Mouse (Mus musculus) limb, embryonic 12.5 days (tissue): ENCODE measurements around the gene Chmp6. TPM values are rescaled to one million over a fixed set of nuclear protein-coding genes. Genes with fewer than 3 reads are reported as not detected.
A peak's percentile ranks its signal among the peaks of the same experiment; 100 is the strongest.

Experiments used
- ATAC-seq: fragments of 200-750 bp; cut with Nextera tagmentation; 2 replicates; pipeline ENCODE4 v1.8.0; 2017; ENCODE audit warnings: low read depth, moderate TSS enrichment; ENCODE audit not compliant: insufficient number of reproducible peaks, insufficient read depth, low FRiP score, low TSS enrichment
- H3K27ac ChIP-seq: fragments of 300-500 bp; sonication (generic); 2 replicates; pipeline ENCODE4 v1.5.1; 2016; ENCODE audit warnings: mild to moderate bottlenecking, moderate library complexity
- H3K27me3 ChIP-seq: fragments of 300-500 bp; sonication (generic); 2 replicates; pipeline ENCODE4 v1.6.1; 2016; ENCODE audit warnings: mild to moderate bottlenecking, moderate library complexity
- H3K36me3 ChIP-seq: fragments of 300-500 bp; sonication (generic); 2 replicates; pipeline ENCODE4 v1.6.1; 2016; ENCODE audit warnings: mild to moderate bottlenecking, moderate library complexity
- H3K4me1 ChIP-seq: fragments of 300-500 bp; sonication (generic); replicated peaks from 2 replicates; pipeline ENCODE4 v1.6.1; 2016
- H3K4me2 ChIP-seq: fragments of 300-500 bp; sonication (generic); 2 replicates; pipeline ENCODE4 v1.6.1; 2016; ENCODE audit warnings: mild to moderate bottlenecking, moderate library complexity
- H3K4me3 ChIP-seq: fragments of 300-500 bp; sonication (generic); replicated peaks from 2 replicates; pipeline ENCODE4 v1.5.1; 2016; ENCODE audit warnings: mild to moderate bottlenecking
- H3K9ac ChIP-seq: fragments of 300-500 bp; sonication (generic); replicated peaks from 2 replicates; pipeline ENCODE4 v1.6.1; 2016; ENCODE audit warnings: mild to moderate bottlenecking, moderate library complexity
- H3K9me3 ChIP-seq: fragments of 300-500 bp; sonication (generic); 2 replicates; pipeline ENCODE4 v1.6.1; 2016; ENCODE audit warnings: mild to moderate bottlenecking, moderate library complexity
- WGBS: fragments of 180-500 bp; shearing (Covaris S2); methylation state at CpG from one replicate; pipeline ENCODE4 v1.1.7; 2016; 5-methylcytosine and 5-hydroxymethylcytosine counted together
- polyA plus RNA-seq: library from polyadenylated mRNA; unstranded; fragments of >200 nt; fragmentation: Nextera tagmentation; extraction: Ambion mirVana; gene quantifications from 2 replicates; pipeline ENCODE4 v1.2.1, GENCODE M21; 2016

Chmp6 gene
- 105 and 115 TPM in 2 replicates for polyA plus RNA-seq

DNA sequence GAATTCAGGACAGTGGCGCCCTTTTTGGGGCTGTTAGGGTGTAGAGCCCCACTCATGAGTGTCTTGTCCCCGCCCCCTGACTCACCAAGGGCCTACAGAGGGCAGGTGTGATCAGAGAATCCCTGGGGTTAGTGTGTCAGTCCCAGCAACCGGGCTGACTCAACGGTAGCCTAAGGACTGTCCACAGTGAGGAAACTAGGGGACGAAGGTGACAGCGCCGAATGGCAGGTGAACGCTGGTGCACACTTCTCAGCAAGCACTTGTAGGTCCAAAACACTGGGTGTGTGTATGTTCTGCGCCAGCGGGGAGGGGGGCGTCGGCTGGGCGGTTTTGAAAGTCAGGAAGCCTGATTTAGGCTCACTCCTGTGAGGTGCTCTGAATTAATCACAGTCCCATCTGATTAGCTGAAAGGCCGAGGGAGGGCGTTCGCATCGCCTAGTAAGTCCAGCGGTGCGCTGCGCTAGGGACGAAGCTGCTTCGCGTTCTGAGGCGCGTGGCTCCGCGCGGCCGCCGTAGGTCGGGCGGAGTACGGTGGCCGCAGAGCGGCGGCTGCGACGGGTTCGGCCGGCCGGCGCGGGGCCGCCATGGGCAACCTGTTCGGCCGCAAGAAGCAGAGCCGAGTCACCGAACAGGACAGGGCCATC, at the start of gene Chmp6:
Gene Chmp6, plus strand, starts transcription at position 151 of the 644 bp plus-strand sequence.
- peak within 1 kb of the TSS; percentile 91 for H3K4me2 ChIP-seq
- H3K4me3 ChIP-seq, result peak within 1 kb of the TSS; percentile 95
- H3K9ac ChIP-seq, result peak within 1 kb of the TSS; percentile 94
- H3K27me3 ChIP-seq, result 0 out of 2 replicates have a peak, but pooled peaks cover 6% of the 10 kb centered on the region
- H3K4me1 ChIP-seq, result peaks cover 39% of the 10 kb centered on the region
- ATAC-seq, result peak; percentile 29
- peaks cover 30% of the 10 kb centered on the region for H3K36me3 ChIP-seq
- no peaks in the 10 kb centered on the region for H3K9me3 ChIP-seq
- WGBS, result under 1% methylated on average over 48 of the region's 48 CpGs
- peak within 1 kb of the TSS; percentile 81 for H3K27ac ChIP-seq

DNA sequence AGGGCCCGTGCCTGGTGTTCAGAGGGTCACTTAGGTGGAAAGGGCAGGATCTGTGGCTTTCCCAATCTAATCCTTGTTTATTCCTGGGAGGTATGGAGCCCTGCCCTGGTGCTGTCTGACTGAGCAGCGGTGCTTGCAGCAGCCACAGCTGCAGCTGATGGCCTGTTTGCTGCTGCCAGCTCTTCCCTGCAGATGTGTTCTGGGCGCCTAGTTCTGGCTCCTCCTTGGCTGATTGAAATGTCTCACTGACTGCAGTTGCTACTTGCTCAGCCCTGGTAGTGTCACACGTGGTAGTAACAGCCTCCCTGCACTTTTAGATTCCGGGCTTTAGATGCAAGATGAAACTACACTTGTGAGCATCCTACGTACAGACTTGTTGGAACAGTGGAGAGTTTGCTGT, 46.4 kb upstream of the Chmp6 start:
- H3K9ac ChIP-seq, result no peak overlapping the region
- H3K36me3 ChIP-seq, result peaks cover 60% of the 10 kb centered on the region
- WGBS, result 61% methylated on average over 6 of the region's 6 CpGs
- H3K4me2 ChIP-seq, result no peak overlapping the region
- no peak overlapping the region for H3K4me3 ChIP-seq
- H3K9me3 ChIP-seq, result no peaks in the 10 kb centered on the region
- H3K27ac ChIP-seq, result no peak overlapping the region
- no peaks in the 10 kb centered on the region for H3K27me3 ChIP-seq
- no peak for ATAC-seq
- H3K4me1 ChIP-seq, result peaks cover 31% of the 10 kb centered on the region

DNA sequence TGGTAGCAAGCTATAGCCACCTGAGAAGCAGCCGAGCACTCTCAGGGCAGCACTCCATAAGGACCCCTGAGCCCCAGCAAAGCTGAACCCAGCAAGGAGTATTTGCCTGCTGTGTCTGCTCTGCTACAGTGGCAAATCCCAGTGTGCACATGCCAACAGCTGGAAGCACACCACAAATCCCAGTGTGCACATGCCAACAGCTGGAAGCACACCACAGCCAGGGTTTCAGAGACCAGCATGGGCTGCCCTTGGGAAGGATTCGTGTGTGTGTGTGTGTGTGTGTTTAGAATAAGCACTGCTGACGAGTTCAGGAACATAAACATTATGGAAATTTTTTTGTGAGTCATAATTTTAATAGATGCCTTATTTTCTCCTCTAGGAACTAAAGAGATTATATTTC, 45.1 kb upstream of the Chmp6 start:
- H3K4me2 ChIP-seq, result no peak overlapping the region
- no peak for ATAC-seq
- no peak overlapping the region for H3K9ac ChIP-seq
- peaks cover 73% of the 10 kb centered on the region for H3K36me3 ChIP-seq
- H3K4me3 ChIP-seq, result no peak overlapping the region
- WGBS, result 87% methylated on average over 3 of the region's 3 CpGs
- H3K4me1 ChIP-seq, result peaks cover 24% of the 10 kb centered on the region
- H3K27ac ChIP-seq, result no peak overlapping the region
- no peaks in the 10 kb centered on the region for H3K27me3 ChIP-seq
- H3K9me3 ChIP-seq, result no peaks in the 10 kb centered on the region

DNA sequence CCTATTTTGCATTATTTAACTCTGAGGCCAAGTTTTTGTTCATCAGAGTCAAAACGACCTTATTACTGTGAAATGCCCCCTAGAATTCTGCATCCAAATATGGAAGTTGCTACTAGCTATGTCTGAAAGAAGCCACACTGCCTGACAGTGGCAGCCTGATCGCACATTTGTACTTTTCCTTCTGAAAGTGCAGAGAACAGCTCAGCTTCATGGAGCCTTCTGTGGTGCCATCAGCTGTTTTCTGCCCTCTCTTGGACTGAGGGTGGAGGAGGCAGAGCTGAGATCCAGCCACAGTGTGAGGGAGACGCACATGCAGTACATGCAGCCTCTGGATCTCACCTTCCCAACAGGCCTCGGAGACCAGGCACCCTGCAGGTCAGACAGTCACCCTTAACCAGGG, 44.7 kb upstream of the Chmp6 start:
- H3K36me3 ChIP-seq, result peaks cover 75% of the 10 kb centered on the region

DNA sequence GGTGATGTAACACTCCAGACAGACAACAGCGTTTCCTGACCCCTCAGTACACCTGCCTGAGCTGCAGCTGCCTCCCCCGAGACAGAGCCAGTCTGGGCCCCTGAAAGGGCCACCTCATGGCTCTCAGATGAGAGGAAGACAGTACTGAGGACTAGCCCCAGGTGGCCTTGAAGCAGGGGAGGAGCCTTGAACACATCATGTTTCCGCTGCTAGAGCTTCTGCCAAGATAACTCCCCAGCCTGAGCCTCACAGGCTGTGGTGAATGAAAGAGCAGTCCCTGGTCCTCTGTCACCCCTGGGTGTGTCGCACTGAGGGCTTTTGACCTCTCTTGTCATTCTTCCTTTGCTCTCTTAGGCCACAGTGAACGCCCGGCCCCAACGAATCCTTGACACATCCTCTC, 42.1 kb upstream of the Chmp6 start:
- H3K27ac ChIP-seq, result no peak overlapping the region
- H3K9ac ChIP-seq, result no peak overlapping the region
- no peak for ATAC-seq
- H3K4me1 ChIP-seq, result no peaks in the 10 kb centered on the region
- no peak overlapping the region for H3K4me3 ChIP-seq
- no peaks in the 10 kb centered on the region for H3K27me3 ChIP-seq
- no peaks in the 10 kb centered on the region for H3K9me3 ChIP-seq
- 93% methylated on average over 7 of the region's 7 CpGs for WGBS
- H3K4me2 ChIP-seq, result no peak overlapping the region
- H3K36me3 ChIP-seq, result peaks cover 95% of the 10 kb centered on the region

More for the DNA sequence above, 44.7 kb upstream of the Chmp6 start:
- no peak for ATAC-seq
- WGBS, result 86% methylated on average over 4 of the region's 4 CpGs
- Histone ChIP-seq H3K9me3 (no peaks in the 10 kb centered on the region), H3K4me2 (no peak overlapping the region), H3K9ac (no peak overlapping the region), H3K4me3 (no peak overlapping the region), H3K27me3 (no peaks in the 10 kb centered on the region), H3K4me1 (peaks cover 20% of the 10 kb centered on the region), H3K27ac (no peak overlapping the region)

DNA sequence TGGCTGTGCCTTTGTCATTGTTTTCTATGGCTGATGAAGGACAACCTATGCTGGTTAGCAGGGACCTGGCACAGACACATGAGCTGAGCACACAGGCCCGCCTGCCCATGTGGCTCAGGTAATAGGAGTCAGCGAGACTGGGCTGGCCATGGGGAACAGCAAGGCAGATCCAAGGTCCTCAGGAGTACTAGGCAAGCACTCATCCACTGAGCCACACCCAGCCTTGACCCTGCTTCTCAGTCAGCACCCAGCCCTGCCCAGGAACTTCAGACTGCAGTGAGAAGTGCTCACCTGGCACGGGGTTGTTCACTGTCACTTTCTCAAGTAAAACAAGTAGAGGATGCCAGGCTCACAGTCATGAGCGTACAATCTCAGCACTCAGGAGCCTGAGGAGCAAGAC, 39.6 kb upstream of the Chmp6 start:
- H3K36me3 ChIP-seq, result peaks cover 99% of the 10 kb centered on the region
- H3K27me3 ChIP-seq, result no peaks in the 10 kb centered on the region
- WGBS, result 95% methylated on average over 4 of the region's 4 CpGs
- H3K4me1 ChIP-seq, result no peaks in the 10 kb centered on the region
- no peak overlapping the region for H3K4me2 ChIP-seq
- no peak for ATAC-seq
- no peak overlapping the region for H3K9ac ChIP-seq
- H3K27ac ChIP-seq, result no peak overlapping the region
- H3K4me3 ChIP-seq, result no peak overlapping the region
- H3K9me3 ChIP-seq, result no peaks in the 10 kb centered on the region

DNA sequence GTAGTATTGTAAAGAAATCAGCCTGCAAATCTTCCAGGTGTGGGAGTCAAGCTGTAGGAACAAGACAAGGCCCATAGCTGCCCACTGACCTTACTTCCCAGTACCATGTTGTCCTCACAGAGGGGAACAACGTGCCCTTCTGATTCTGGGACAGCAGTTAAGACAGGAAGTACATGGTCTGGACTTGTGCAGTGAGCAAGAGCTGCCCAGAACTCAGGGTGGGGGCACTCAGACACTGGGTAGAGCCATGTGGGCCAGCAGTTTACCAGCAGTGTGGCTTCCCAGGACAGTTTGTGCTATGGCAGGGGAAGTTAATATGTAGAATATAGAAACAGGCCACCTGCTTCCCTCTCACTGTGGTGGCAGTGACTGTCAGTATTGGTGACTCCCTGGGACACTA, 38.4 kb upstream of the Chmp6 start:
- Histone ChIP-seq H3K27ac (no peak overlapping the region), H3K4me3 (no peak overlapping the region), H3K9me3 (no peaks in the 10 kb centered on the region), H3K9ac (no peak overlapping the region), H3K4me2 (no peak overlapping the region), H3K4me1 (no peaks in the 10 kb centered on the region), H3K36me3 (peaks cover 99% of the 10 kb centered on the region), H3K27me3 (no peaks in the 10 kb centered on the region)
- WGBS, result 88% methylated on average over 1 of the region's 1 CpGs
- no peak for ATAC-seq

DNA sequence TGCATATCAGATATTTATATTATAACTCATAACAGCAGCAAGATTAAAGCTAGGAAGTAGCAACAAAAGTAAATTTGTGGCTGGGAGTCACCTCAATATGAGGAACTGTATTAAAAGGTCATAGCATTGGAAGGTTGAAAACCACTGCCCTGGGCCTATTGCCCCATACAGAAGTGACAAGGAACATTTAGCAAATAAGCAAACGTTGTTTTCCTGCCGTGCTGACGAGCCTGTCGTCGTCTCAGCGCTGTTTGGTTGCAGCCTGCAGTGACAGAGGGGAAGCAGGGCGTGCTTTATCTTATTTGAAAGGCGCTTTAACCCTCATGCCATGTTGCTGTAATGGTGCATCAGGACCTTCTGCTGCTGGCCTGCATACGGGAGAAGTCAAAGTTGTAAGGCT, 37.6 kb upstream of the Chmp6 start:
- peaks cover 98% of the 10 kb centered on the region for H3K36me3 ChIP-seq
- H3K9me3 ChIP-seq, result no peaks in the 10 kb centered on the region
- no peaks in the 10 kb centered on the region for H3K4me1 ChIP-seq
- no peak for ATAC-seq
- H3K4me3 ChIP-seq, result no peak overlapping the region
- H3K27me3 ChIP-seq, result no peaks in the 10 kb centered on the region
- WGBS, result 83% methylated on average over 9 of the region's 9 CpGs
- no peak overlapping the region for H3K27ac ChIP-seq
- H3K9ac ChIP-seq, result no peak overlapping the region
- H3K4me2 ChIP-seq, result no peak overlapping the region

DNA sequence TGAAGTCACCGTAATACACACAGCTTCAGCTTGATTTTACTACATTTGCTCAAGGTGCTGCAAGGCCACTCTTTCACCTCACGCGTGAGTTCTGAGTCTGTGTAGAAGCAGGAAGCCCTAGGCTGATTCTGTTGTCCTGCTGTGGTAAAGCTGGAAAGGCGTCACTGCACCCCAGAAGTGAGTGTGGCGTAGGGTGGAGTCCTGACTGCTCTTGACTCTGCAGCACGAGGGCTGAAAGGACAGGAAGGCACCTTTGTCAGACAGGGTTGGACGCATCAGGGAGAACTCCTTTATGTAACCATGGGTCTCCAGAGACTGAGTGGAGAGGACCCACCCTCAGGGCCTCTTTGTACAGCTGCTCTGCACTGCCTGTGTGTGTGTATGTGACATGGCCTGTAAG, 36.1 kb upstream of the Chmp6 start:
- H3K27ac ChIP-seq, result no peak overlapping the region
- H3K27me3 ChIP-seq, result no peaks in the 10 kb centered on the region
- no peak overlapping the region for H3K4me3 ChIP-seq
- WGBS, result 92% methylated on average over 7 of the region's 7 CpGs
- H3K9me3 ChIP-seq, result no peaks in the 10 kb centered on the region
- H3K4me2 ChIP-seq, result no peak overlapping the region
- no peak overlapping the region for H3K9ac ChIP-seq
- no peaks in the 10 kb centered on the region for H3K4me1 ChIP-seq
- H3K36me3 ChIP-seq, result peaks cover 91% of the 10 kb centered on the region
- no peak for ATAC-seq

DNA sequence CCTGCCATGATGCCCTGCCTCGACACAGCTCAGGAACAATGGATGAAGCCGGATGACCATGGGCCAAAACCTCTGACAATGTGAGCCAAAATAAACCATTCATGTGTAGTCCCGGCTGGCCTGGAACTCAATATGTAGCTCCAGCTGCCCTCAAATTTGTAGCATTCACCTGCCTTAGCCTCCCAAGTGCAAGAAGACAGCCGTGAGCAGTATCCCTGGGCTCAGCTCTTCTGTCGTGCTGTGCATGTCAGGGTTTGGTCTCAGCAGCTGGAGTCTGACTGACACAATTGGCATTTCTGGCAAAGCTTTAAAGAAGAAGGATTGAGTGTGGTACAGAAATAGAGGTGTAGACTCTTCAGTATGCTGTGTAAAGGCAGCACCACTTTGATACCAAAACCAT, 33.7 kb upstream of the Chmp6 start:
- Histone ChIP-seq H3K9me3 (no peaks in the 10 kb centered on the region), H3K27me3 (no peaks in the 10 kb centered on the region), H3K4me3 (no peak overlapping the region), H3K4me1 (no peaks in the 10 kb centered on the region), H3K36me3 (peaks cover 80% of the 10 kb centered on the region), H3K27ac (no peak overlapping the region), H3K9ac (no peak overlapping the region), H3K4me2 (no peak overlapping the region)
- WGBS, result 92% methylated on average over 5 of the region's 5 CpGs
- no peak for ATAC-seq

DNA sequence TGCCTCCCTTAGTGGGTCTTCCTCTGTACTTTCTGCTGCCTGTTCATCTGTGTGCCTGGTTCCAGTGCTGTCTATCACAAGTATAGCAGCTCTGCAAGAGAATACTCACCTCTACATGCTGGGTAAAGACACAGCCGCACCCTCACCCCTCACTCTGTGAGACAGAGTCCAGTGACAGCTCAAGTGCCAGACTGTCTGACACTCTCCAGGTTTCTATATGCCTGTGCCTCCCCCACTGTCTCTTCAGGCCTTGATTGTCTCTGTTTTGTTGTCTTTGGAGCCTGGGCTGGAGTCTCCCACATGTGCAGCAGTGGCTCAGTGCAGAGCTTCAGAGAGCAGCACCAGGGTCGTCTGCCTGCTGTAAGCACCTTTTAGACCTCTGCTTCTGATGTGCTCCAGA, 29.6 kb upstream of the Chmp6 start:
- Histone ChIP-seq H3K4me1 (no peaks in the 10 kb centered on the region), H3K27me3 (no peaks in the 10 kb centered on the region), H3K36me3 (peaks cover 78% of the 10 kb centered on the region), H3K27ac (no peak overlapping the region), H3K4me2 (no peak overlapping the region), H3K4me3 (no peak overlapping the region), H3K9me3 (no peaks in the 10 kb centered on the region), H3K9ac (no peak overlapping the region)
- ATAC-seq, result no peak
- 64% methylated on average over 2 of the region's 2 CpGs for WGBS

DNA sequence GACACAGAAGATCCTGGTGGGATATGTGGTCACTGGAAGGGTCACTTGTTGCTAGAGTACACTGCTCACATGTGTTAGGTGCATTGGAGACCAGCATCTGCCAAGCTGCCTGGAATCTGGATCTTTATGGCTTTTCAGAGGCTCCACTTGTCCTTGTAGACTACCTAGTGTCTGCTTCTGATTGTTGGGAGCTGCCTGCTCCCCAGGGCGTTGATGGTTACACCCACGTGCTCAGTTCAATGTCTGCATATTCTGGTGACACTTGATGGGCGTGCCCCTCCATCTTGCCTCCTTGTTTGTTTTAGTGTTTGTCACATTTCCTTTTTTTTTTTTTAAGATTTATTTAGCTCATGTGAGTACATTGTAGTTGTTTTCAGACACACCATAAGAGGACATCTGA, 23.3 kb upstream of the Chmp6 start:
- H3K27me3 ChIP-seq, result no peaks in the 10 kb centered on the region
- H3K4me3 ChIP-seq, result no peak overlapping the region
- ATAC-seq, result no peak
- no peaks in the 10 kb centered on the region for H3K4me1 ChIP-seq
- no peak overlapping the region for H3K27ac ChIP-seq
- H3K4me2 ChIP-seq, result no peak overlapping the region
- H3K9ac ChIP-seq, result no peak overlapping the region
- WGBS, result 85% methylated on average over 3 of the region's 3 CpGs
- no peaks in the 10 kb centered on the region for H3K9me3 ChIP-seq
- peaks cover 91% of the 10 kb centered on the region for H3K36me3 ChIP-seq
